Mouse (Mus musculus) midbrain, embryonic 13.5 days (tissue): ENCODE measurements at regions not wholly inside any gene's neighbourhood (a gene's known extent, or its start where the extent isn't known, plus 50 kb on each side); places are given as distances from the start of the nearest gene placed in this dataset.

Experiments used
- ATAC-seq: fragments of 200-750 bp; cut with Nextera tagmentation; 2 replicates; pipeline ENCODE4 v1.8.0; 2017; ENCODE audit warnings: mild to moderate bottlenecking, moderate TSS enrichment, moderate library complexity
- H3K27ac ChIP-seq: fragments of 300-500 bp; sonication (generic); 2 replicates; pipeline ENCODE4 v1.5.1; 2015; ENCODE audit warnings: inconsistent platforms, mild to moderate bottlenecking, moderate library complexity
- H3K27me3 ChIP-seq: fragments of 300-500 bp; sonication (generic); 2 replicates; pipeline ENCODE4 v1.6.1; 2015; ENCODE audit warnings: mild to moderate bottlenecking, inconsistent platforms
- H3K36me3 ChIP-seq: fragments of 300-500 bp; sonication (generic); 2 replicates; pipeline ENCODE4 v1.6.1; 2015; ENCODE audit warnings: mild to moderate bottlenecking, inconsistent platforms
- H3K4me1 ChIP-seq: fragments of 300-500 bp; sonication (generic); replicated peaks from 2 replicates; pipeline ENCODE4 v1.6.1; 2015; ENCODE audit warnings: inconsistent platforms
- H3K4me2 ChIP-seq: fragments of 300-500 bp; sonication (generic); replicated peaks from 2 replicates; pipeline ENCODE4 v1.6.1; 2015; ENCODE audit warnings: moderate library complexity, mild to moderate bottlenecking, inconsistent platforms
- H3K4me3 ChIP-seq: fragments of 300-500 bp; sonication (generic); replicated peaks from 2 replicates; pipeline ENCODE4 v1.5.1; 2015; ENCODE audit warnings: mild to moderate bottlenecking, inconsistent platforms
- H3K9ac ChIP-seq: fragments of 300-500 bp; sonication (generic); replicated peaks from 2 replicates; pipeline ENCODE4 v1.6.1; 2015; ENCODE audit warnings: mild to moderate bottlenecking, inconsistent platforms
- H3K9me3 ChIP-seq: fragments of 300-500 bp; sonication (generic); 2 replicates; pipeline ENCODE4 v1.6.1; 2016; ENCODE audit warnings: mild to moderate bottlenecking, inconsistent platforms
- WGBS: fragments of 180-500 bp; shearing (Covaris S2); methylation state at CpG from one replicate; pipeline ENCODE4 v1.1.7; 2015; 5-methylcytosine and 5-hydroxymethylcytosine counted together

- no peak overlapping the region for H3K4me2 ChIP-seq
- peaks cover 25% of the 10 kb centered on the region for H3K4me1 ChIP-seq
- 70% methylated on average over 8 of the region's 8 CpGs for WGBS
- no peaks in the 10 kb centered on the region for H3K36me3 ChIP-seq
- H3K27ac ChIP-seq = no peak overlapping the region
- H3K4me3 ChIP-seq = no peak overlapping the region
- H3K9ac ChIP-seq = no peak overlapping the region
- ATAC-seq = no peak
- no peaks in the 10 kb centered on the region for H3K9me3 ChIP-seq
- 0 out of 2 replicates have a peak, but pooled peaks cover 6% of the 10 kb centered on the region for H3K27me3 ChIP-seq
Measured at GRCm38 (mm10) chr1:190285636-190286035, 115.1 kb upstream of the Prox1 start.

GRCm38 (mm10) chr1:190285049-190285448 is 114.5 kb upstream of the Prox1 start:
- H3K27ac ChIP-seq = no peak overlapping the region
- no peaks in the 10 kb centered on the region for H3K36me3 ChIP-seq
- 0 out of 2 replicates have a peak, but pooled peaks cover 6% of the 10 kb centered on the region for H3K27me3 ChIP-seq
- no peaks in the 10 kb centered on the region for H3K9me3 ChIP-seq
- no peak for ATAC-seq
- H3K9ac ChIP-seq = no peak overlapping the region
- 82% methylated on average over 8 of the region's 8 CpGs for WGBS
- no peak overlapping the region for H3K4me2 ChIP-seq
- H3K4me3 ChIP-seq = no peak overlapping the region
- peaks cover 27% of the 10 kb centered on the region for H3K4me1 ChIP-seq

GRCm38 (mm10) chr1:190284138-190284537 is 113.6 kb upstream of the Prox1 start:
- 75% methylated on average over 9 of the region's 9 CpGs for WGBS
- no peak for ATAC-seq

GRCm38 (mm10) chr1:190280081-190280858 is 109.8 kb upstream of the Prox1 start:
- Histone ChIP-seq H3K27me3 (peaks cover 7% of the 10 kb centered on the region; the same call in 1 of the 2 replicates), H3K36me3 (no peaks in the 10 kb centered on the region), H3K4me1 (peaks cover 16% of the 10 kb centered on the region), H3K9ac (no peak overlapping the region), H3K4me2 (no peak overlapping the region), H3K9me3 (no peaks in the 10 kb centered on the region), H3K27ac (no peak overlapping the region), H3K4me3 (no peak overlapping the region)
- 0 out of 2 replicates have a peak, but pooled peaks have one; percentile 50 for ATAC-seq
- WGBS = 53% methylated on average over 18 of the region's 18 CpGs

More at GRCm38 (mm10) chr1:190284138-190284537, 113.6 kb upstream of the Prox1 start:
- Histone ChIP-seq H3K4me2 (no peak overlapping the region), H3K27ac (no peak overlapping the region), H3K4me3 (no peak overlapping the region), H3K27me3 (peaks cover 7% of the 10 kb centered on the region; the same call in 1 of the 2 replicates), H3K9me3 (no peaks in the 10 kb centered on the region), H3K9ac (no peak overlapping the region), H3K4me1 (peaks cover 30% of the 10 kb centered on the region), H3K36me3 (no peaks in the 10 kb centered on the region)

- WGBS = 83% methylated on average over 6 of the region's 6 CpGs
- Histone ChIP-seq H3K9ac (no peak overlapping the region), H3K36me3 (no peaks in the 10 kb centered on the region), H3K4me1 (peaks cover 15% of the 10 kb centered on the region), H3K4me2 (no peak overlapping the region), H3K27ac (no peak overlapping the region), H3K9me3 (no peaks in the 10 kb centered on the region), H3K4me3 (no peak overlapping the region), H3K27me3 (peaks cover 7% of the 10 kb centered on the region)
- no peak for ATAC-seq
Measured at GRCm38 (mm10) chr1:190274911-190275310, 104.4 kb upstream of the Prox1 start.

GRCm38 (mm10) chr1:190270784-190271385 is 100.4 kb upstream of the Prox1 start:
- WGBS = 34% methylated on average over 17 of the region's 17 CpGs
- Histone ChIP-seq H3K9me3 (no peaks in the 10 kb centered on the region), H3K36me3 (no peaks in the 10 kb centered on the region), H3K9ac (no peak overlapping the region), H3K4me1 (peaks cover 16% of the 10 kb centered on the region), H3K4me2 (peak overlapping the region; percentile 30), H3K27me3 (peaks cover 3% of the 10 kb centered on the region; the same call in 1 of the 2 replicates), H3K4me3 (no peak overlapping the region), H3K27ac (no peak overlapping the region)
- peak; percentile 71 for ATAC-seq

- Histone ChIP-seq H3K4me2 (no peak overlapping the region), H3K27me3 (peaks cover 5% of the 10 kb centered on the region; the same call in 1 of the 2 replicates), H3K36me3 (no peaks in the 10 kb centered on the region), H3K4me3 (no peak overlapping the region), H3K4me1 (peaks cover 22% of the 10 kb centered on the region), H3K27ac (no peak overlapping the region), H3K9me3 (no peaks in the 10 kb centered on the region), H3K9ac (no peak overlapping the region)
- ATAC-seq = no peak
- WGBS = 88% methylated on average over 7 of the region's 7 CpGs
Measured at GRCm38 (mm10) chr1:190269181-190269580, 98.7 kb upstream of the Prox1 start.

- Histone ChIP-seq H3K36me3 (no peaks in the 10 kb centered on the region), H3K9ac (no peak overlapping the region), H3K9me3 (no peaks in the 10 kb centered on the region), H3K4me3 (no peak overlapping the region), H3K4me2 (no peak overlapping the region), H3K4me1 (peaks cover 18% of the 10 kb centered on the region), H3K27me3 (0 out of 2 replicates have a peak, but pooled peaks cover 5% of the 10 kb centered on the region), H3K27ac (no peak overlapping the region)
- no peak for ATAC-seq
- 76% methylated on average over 9 of the region's 9 CpGs for WGBS
Measured at GRCm38 (mm10) chr1:190265085-190265780, 94.7 kb upstream of the Prox1 start.

GRCm38 (mm10) chr1:190264501-190264900 is 94.0 kb upstream of the Prox1 start:
- H3K9me3 ChIP-seq = no peaks in the 10 kb centered on the region
- H3K4me3 ChIP-seq = no peak overlapping the region
- no peak overlapping the region for H3K9ac ChIP-seq
- 75% methylated on average over 8 of the region's 8 CpGs for WGBS
- no peak for ATAC-seq
- H3K36me3 ChIP-seq = no peaks in the 10 kb centered on the region
- H3K27me3 ChIP-seq = 0 out of 2 replicates have a peak, but pooled peaks cover 5% of the 10 kb centered on the region
- no peak overlapping the region for H3K4me2 ChIP-seq
- H3K4me1 ChIP-seq = peaks cover 13% of the 10 kb centered on the region; the same call in 1 of the 2 replicates
- H3K27ac ChIP-seq = no peak overlapping the region

- H3K4me1 ChIP-seq = peaks cover 13% of the 10 kb centered on the region; the same call in 1 of the 2 replicates
- no peak overlapping the region for H3K4me2 ChIP-seq
- H3K36me3 ChIP-seq = no peaks in the 10 kb centered on the region
- 36% methylated on average over 7 of the region's 7 CpGs for WGBS
- no peak overlapping the region for H3K4me3 ChIP-seq
- no peaks in the 10 kb centered on the region for H3K9me3 ChIP-seq
- 0 out of 2 replicates have a peak, but pooled peaks cover 5% of the 10 kb centered on the region for H3K27me3 ChIP-seq
- H3K9ac ChIP-seq = no peak overlapping the region
- no peak for ATAC-seq
- no peak overlapping the region for H3K27ac ChIP-seq
Measured at GRCm38 (mm10) chr1:190263620-190264019, 93.1 kb upstream of the Prox1 start.

- Histone ChIP-seq H3K4me3 (no peak overlapping the region), H3K4me2 (no peak overlapping the region), H3K9me3 (no peaks in the 10 kb centered on the region), H3K27ac (no peak overlapping the region), H3K36me3 (no peaks in the 10 kb centered on the region), H3K4me1 (peaks cover 8% of the 10 kb centered on the region; the same call in 1 of the 2 replicates), H3K27me3 (no peaks in the 10 kb centered on the region), H3K9ac (no peak overlapping the region)
- WGBS = 92% methylated on average over 13 of the region's 13 CpGs
- ATAC-seq = no peak
Measured at GRCm38 (mm10) chr1:190259576-190259975, 89.1 kb upstream of the Prox1 start.
